Mouse (Mus musculus): ENCODE measurements around the gene Pbx4. TPM values are rescaled to one million over a fixed set of nuclear protein-coding genes. Genes with fewer than 3 reads are reported as not detected.

The Pbx4 gene
- polyA plus RNA-seq, 2 experiments from 2014 or later: 10.2 to 17.1 TPM

DNA sequence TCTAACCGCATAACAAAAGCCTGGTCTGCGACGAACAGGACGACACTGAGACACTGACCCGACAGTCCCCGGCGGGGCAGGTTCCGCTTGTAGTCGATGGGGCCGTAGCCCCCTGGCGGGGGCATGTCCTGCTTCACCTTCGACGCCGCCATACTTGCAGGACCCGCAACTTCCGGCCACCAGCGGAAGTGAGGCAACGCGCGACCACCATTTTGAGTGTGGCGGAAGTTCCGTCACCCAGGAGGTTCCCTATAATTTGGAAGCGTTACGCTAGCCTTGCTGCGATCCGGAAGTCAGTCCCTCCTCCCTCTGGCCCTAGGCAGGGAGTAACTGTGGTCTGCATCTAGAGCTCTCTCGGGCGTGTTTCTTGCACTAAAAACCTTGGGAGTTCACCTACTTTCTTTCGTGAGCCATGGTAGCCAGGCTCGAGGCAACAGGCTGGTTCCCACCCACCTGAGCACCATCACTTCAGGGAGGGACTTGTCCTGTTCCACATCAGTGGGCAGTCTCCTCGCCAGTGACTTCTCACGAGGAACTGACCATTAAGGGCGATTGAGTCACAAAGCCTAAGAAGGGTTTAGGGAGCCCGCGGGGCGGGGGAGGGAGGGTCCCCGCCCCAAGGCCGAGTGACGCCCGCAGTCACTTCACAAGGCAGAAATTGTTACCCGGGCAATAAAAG, 69.3 kb downstream of the Pbx4 start:
- peak; percentile 70 for ATAC-seq

DNA sequence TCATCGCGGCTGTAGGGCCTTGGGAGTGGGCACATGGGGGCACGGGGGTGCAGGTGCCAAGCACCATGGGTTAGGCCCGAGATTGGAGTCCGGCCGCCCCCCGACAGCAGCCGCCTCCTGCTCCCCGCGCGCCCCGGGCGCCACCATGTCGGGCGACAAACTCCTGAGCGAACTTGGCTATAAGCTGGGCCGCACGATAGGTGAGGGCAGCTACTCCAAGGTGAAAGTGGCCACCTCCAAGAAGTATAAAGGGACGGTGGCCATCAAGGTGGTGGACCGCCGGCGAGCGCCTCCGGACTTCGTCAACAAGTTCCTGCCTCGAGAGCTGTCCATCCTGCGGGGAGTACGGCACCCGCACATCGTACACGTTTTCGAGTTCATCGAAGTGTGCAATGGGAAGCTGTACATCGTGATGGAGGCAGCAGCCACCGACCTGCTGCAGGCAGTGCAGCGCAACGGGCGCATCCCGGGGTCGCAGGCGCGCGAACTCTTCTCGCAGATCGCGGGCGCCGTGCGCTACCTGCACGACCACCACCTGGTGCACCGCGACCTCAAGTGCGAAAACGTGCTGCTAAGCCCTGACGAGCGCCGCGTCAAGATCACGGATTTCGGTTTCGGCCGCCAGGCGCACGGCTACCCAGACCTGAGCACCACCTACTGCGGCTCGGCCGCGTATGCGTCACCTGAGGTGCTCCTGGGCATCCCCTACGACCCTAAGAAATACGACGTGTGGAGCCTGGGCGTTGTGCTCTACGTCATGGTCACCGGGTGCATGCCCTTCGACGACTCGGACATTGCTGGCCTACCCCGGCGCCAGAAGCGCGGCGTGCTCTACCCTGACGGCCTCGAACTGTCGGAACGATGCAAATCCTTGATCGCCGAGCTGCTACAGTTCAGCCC, 70.1 kb downstream of the Pbx4 start, which contains the start of the genes Tssk6, Ndufa13 and Yjefn3:
TSS of gene Tssk6 (plus strand) at position 22 of the 900 bp plus-strand sequence.
TSS of gene Ndufa13 (minus strand) at position 396 of the 900 bp plus-strand sequence.
TSS of gene Yjefn3 (minus strand) at position 550 of the 900 bp plus-strand sequence.
- peak; percentile 42 for ATAC-seq

DNA sequence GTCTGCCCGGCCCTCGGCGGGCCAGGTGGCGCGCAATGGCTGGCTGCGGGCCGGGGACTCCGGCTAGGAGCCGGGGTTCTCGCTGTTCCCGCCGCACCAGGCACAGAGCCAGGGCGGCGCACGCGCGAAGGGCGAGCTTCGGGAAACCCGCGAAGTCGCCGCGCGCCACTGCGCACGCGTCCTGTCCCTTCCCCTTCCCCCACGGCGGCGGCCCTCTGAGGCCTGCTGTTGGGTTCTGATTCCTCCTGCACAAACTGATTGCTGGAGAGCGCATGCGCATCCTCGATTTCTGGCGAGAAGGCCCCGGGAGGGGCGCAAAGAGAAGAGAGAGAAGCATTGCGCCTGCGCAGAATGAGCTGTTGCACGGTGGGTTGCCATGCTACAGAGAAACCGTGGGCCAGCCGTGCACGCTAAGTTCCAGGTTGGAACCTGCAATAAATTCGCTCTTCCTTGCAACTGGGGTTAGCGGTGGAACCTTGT, 70.8 kb downstream of the Pbx4 start:
- ATAC-seq: peak; percentile 69

DNA sequence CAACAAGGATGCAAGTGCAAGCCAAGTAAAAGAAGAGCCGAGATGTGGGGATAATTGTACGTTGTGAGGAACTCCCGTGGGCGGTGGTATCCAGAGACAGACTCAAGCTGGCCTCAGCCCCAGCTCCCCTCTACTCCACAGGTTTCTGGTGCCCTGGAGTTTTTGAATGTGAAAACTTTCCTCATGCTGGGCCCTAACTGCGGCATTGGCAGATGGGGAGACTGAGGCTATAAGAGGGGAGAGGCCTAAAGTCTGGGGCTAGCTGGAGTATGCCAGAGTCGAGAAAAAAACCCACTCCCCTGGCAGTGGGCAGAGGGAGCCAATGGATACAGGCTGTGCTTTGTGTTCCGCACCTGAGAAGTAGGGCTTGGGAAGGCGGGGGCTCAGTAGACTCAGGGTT, 71.8 kb downstream of the Pbx4 start:
- ATAC-seq: no peak

DNA sequence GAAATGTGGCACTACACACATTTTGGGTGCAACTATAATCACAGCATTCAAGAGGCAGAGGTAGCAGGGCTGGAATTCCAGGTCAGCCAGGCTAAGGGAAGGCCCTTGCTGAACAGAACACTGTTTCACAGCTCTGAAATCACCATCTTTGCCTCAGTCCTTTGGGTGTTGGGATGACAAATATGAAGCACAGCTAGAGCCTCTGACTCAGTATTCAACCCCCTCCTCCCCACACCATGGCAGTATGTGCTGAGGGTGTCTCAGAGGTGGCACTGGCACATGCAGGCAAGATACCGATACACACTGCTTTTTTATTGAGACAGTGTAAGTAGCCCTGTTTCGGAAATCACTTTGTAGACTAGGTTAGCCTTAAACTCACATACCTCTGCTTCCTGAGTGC, 74.0 kb downstream of the Pbx4 start:
- ATAC-seq: no peak

DNA sequence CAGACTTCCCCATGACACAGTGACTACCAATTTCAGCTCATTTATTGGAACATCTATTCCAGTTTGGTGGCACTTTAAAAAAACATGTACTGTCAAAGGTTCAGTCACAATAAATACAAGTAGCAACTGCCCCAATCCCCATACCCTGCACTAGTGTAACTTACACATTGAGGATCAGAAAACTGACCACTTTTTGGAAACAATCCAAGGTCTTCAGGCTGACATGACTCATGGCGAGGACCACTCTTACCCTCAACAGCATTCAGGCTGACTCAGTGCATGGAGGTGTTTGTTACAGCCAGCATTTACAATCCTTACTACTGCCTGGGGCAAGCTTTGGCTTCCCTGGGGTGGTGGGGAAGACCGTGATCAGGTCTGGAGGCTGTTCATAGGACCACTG, 74.8 kb downstream of the Pbx4 start:
- ATAC-seq: no peak

DNA sequence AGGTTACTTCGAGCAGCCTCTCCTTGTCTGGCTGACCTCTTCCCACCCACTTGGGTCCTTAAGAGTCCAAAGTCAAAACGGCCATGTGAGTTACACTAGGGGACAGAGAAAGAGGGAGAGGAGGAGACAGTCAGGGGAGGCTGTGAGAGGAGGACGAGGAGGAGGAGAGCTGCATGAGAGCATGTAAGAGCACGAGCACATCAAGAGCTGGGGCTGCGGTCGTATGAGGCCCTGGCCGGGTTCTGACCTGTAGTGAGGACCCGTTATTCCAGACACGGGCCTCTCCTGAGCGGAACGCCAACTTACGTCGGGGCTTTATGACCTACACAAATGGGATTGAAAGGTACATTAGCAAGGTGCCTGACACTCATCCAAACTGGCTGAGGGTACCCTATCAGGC, 79.6 kb downstream of the Pbx4 start:
- no peak for ATAC-seq

DNA sequence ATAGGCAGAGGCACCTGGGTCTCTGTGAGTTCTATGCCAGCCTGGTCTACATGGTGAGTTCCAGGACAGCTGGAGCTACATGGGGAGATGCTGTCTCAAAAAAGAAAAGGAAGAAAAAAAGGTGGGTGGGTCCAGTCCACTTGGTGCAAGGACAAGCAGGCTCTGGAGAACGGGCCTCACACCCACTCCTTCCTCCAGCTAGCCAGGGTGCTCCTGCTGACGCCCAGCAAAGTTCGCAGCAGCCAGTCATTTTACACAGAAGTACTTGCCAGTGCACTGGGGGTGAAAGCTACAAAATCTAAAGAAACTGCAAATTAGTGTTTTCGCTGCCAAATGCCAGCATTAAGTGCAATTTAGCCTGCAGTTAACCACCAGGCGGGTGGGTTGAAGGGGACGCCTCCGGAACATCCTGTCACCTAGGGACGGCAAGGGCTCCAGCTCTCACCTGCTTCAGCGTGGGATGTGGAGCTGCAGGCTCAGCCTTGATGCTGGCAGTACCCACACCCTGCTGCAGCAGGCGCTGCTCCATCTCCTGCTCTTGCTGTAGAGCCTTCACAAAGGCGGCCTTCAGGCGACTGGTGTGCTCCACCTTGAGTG, 80.3 kb downstream of the Pbx4 start:
- no peak for ATAC-seq

DNA sequence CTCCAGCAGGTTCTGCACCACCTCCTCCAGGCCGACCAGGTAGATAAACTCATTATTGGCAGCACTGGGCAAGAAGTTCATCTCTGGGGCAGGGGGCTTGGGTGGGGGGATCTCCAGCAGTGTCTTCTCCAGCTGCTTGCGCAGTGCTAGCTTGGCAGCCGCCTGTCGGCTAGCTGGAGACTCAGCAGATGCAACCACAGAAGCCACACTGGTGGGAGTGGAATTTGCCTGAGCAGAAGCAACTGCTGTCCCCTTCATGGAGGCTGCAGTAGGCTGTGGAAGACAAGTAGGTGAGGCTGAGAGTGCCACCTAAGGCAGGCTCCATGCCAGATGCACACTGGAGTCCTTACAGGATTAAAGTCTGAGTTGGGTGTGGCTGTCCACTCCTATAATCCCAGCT, 82.2 kb downstream of the Pbx4 start:
- no peak for ATAC-seq

DNA sequence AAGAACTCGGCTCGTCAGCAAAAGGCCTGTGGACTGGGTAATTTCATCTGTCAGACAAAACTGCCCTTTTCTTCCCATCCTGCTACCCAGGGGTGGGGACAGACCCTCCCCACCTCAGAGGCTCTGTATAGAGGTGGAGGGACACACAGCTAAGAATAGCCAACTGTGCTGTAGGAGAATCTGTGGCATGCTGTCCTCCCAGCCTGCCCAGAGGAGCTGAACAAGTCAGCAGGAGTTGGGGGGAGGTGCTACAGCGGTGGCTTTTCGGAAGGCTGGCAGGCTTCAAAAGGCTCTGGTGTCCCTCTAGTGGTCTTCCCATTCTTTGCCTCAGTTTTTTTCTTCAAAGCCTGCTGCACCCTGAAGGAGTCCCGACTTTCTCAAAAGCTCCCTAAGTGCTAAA, 83.5 kb downstream of the Pbx4 start:
- no peak for ATAC-seq

DNA sequence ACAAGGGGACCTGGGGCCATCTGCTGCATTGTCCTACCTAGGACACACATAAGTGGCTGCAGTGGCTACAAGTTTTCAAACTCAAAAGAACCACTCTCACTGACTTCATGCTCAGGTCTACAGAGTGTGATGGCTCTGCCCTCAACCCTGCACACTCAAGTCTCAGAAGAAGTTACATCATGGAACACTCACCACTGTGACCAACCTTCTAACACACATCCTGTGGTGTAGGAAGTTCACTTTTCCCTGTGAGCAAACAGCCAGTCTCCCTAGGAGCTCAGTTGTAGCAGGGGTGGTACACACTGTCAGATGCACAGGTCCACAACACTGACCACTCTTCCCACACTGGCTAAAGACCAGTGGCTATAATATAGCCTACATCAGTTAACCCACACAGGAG, 86.2 kb downstream of the Pbx4 start:
- ATAC-seq: peak; percentile 5

DNA sequence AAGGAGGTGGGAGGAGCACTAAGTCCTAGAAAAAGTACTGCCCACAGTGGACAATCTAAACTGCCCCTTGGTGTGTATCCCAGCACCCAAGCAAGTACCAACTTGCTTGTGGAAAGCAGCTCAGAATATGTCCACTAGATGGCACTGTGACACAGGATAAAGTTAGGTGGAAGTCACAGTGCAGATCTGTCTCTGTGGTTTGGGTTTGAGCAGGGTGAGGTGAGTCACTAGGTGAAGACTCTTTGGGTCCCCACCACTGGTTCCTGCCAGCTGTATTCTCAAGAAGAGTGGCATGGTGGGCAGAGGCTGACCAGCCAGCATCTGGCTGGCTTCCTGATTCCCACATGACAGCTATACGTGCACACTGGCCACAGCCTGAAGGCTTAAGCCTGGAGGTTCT, 86.7 kb downstream of the Pbx4 start:
- peak; percentile 68 for ATAC-seq

DNA sequence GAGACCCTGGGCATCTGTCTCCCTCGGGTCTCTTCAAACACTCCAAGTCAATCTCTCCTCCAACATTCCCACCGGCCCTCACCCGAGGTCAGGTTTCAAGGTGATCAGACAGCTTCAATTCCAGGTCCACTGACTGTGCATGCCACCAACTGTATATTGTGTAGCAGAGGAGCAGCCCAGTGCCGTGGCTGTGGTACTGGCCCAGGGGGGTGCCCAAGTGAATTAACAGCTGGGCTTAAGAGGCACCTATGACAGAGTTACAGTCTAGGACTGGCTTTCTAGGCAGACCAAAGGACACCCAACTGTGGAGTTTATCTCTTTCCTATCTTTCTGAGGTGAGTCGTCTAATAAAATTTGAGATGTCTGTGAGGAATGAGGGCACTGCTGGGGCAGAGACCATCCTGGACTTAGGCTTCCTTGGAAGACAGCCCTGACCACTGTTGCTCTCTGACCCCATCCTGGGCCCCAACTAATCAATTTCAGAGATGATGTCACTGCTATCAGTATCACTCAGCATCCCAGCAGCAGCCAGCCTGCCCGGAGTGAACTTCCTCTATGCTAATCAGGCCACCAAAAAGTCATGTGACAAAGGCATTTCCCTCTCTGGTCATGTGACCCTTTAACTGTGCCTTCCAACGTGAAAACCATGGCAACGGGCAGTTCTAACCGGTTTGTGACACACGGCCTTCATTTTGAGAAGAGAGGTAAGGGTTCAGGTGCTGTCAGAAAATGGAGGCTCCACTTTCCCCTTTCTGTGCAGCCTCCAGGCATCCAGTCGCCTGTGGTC, 87.8 kb downstream of the Pbx4 start:
- peak; percentile 90 for ATAC-seq

DNA sequence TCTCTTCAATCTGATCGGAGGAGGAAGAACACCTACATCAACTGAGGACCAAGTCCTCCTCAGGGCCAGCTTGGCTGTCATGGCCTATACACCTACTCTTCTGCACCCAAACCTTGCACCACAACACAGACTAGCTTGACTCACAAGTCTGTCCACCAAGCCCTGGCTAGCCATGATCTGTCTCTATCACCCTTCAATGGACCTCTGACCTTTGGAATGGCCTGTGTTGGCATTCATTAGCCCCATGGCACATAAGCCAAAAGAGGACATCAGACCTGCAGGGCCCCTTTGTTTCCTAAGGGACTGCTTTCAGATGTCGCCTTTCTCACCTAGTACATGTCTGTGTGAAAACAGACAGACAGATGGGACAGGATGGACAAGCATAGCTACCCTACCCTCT, 88.8 kb downstream of the Pbx4 start:
- ATAC-seq: no peak

Other genes with a start within 250 kb of the Pbx4 start
- gene Zfp868, start 206.9 kb upstream of the Pbx4 start, polyA plus RNA-seq (2017; shearing (Covaris generic)): 10 to 100 TPM; 34.9 to 47.5 TPM
- under 1 TPM; 0.89 to 0.95 TPM for gene Zfp964, start 178.0 kb upstream of the Pbx4 start, polyA plus RNA-seq (2017; shearing (Covaris generic))
- 10 to 100 TPM; 49.1 to 73.3 TPM for gene Zfp869, start 121.8 kb upstream of the Pbx4 start, polyA plus RNA-seq (2017; shearing (Covaris generic))
- gene Zfp963, start 82.5 kb upstream of the Pbx4 start, polyA plus RNA-seq (2017; shearing (Covaris generic)): 1 to 10 TPM; 6.8 to 8.1 TPM
- gene Gm20422, start 57.6 kb upstream of the Pbx4 start, polyA plus RNA-seq (2017; shearing (Covaris generic)): 1 to 10 TPM; 2.1 to 3.2 TPM
- gene Atp13a1, start 41.3 kb upstream of the Pbx4 start, polyA plus RNA-seq (2017; shearing (Covaris generic)): 10 to 100 TPM; 20.4 to 28.0 TPM
- gene Zfp866, start 41.3 kb upstream of the Pbx4 start, polyA plus RNA-seq (2017; shearing (Covaris generic)): 10 to 100 TPM; 16.4 to 23.9 TPM
- gene Gmip, start 23.8 kb upstream of the Pbx4 start, polyA plus RNA-seq (2017; shearing (Covaris generic)): 100 to 1,000 TPM in 1 of 2 experiments, 10 to 100 TPM in 1; 71.9 to 150 TPM
- gene Lpar2, start 10.1 kb upstream of the Pbx4 start, polyA plus RNA-seq (2017; shearing (Covaris generic)): under 1 TPM; 0.74 to 0.75 TPM
- gene Cilp2, start 55.2 kb downstream of the Pbx4 start, polyA plus RNA-seq (2017; shearing (Covaris generic)): not detected
- under 1 TPM in 1 of 2 experiments, not detected in 1; 0.24 TPM for gene Tssk6, start 69.7 kb downstream of the Pbx4 start, polyA plus RNA-seq (2017; shearing (Covaris generic))
- 100 to 1,000 TPM; 184 to 253 TPM for gene Ndufa13, start 70.1 kb downstream of the Pbx4 start, polyA plus RNA-seq (2017; shearing (Covaris generic))
- gene Yjefn3, start 70.2 kb downstream of the Pbx4 start, polyA plus RNA-seq (2017; shearing (Covaris generic)): 1 to 10 TPM in 1 of 2 experiments, under 1 TPM in 1; 0.91 to 1.6 TPM
- 10 to 100 TPM; 17.4 to 21.6 TPM for gene Gatad2a, start 163.9 kb downstream of the Pbx4 start, polyA plus RNA-seq (2017; shearing (Covaris generic))
- 10 to 100 TPM; 43.3 to 70.0 TPM for gene Mau2, start 210.2 kb downstream of the Pbx4 start, polyA plus RNA-seq (2017; shearing (Covaris generic))
- gene Sugp1, start 210.3 kb downstream of the Pbx4 start, polyA plus RNA-seq (2017; shearing (Covaris generic)): 10 to 100 TPM; 51.1 to 80.3 TPM
- gene Tm6sf2, start 240.4 kb downstream of the Pbx4 start, polyA plus RNA-seq (2017; shearing (Covaris generic)): 1 to 10 TPM in 1 of 2 experiments, under 1 TPM in 1; 0.60 to 1.1 TPM

Measured in CD4-positive, CD25-positive, alpha-beta regulatory T cell, adult 4 months (primary cell).